Mouse (Mus musculus) lung, postnatal 0 days (tissue): ENCODE data around the gene Tyw3. TPM values are rescaled to one million over a fixed set of nuclear protein-coding genes. Genes with fewer than 3 reads are reported as not detected.

ENCODE experiments used
- ATAC-seq: fragments of 200-750 bp; cut with Nextera tagmentation; 2 replicates; pipeline ENCODE4 v1.8.0; 2017; ENCODE audit warnings: moderate library complexity
- DNase-seq: peaks from one replicate; pipeline ENCODE4 v3.0.0-alpha.2; 2016; ENCODE audit warnings: low spot score
- H3K27ac ChIP-seq: fragments of 300-500 bp; sonication (generic); 2 replicates; pipeline ENCODE4 v1.5.1; 2014; ENCODE audit warnings: antibody characterized with exemption, mild to moderate bottlenecking, low read length, mixed read lengths
- H3K27me3 ChIP-seq: fragments of 300-500 bp; sonication (generic); replicated peaks from 2 replicates; pipeline ENCODE4 v1.6.1; 2014; ENCODE audit warnings: low read length, mixed read lengths; ENCODE audit not compliant: insufficient read depth
- H3K36me3 ChIP-seq: fragments of 300-500 bp; sonication (generic); 2 replicates; pipeline ENCODE4 v1.6.1; 2014; ENCODE audit warnings: low read length, mixed read lengths; ENCODE audit not compliant: insufficient read depth
- H3K4me1 ChIP-seq: fragments of 300-500 bp; sonication (generic); 2 replicates; pipeline ENCODE4 v1.6.1; 2014; ENCODE audit warnings: antibody characterized with exemption, low read depth, low read length, mixed read lengths; ENCODE audit not compliant: insufficient read depth
- H3K4me2 ChIP-seq: fragments of 300-500 bp; sonication (generic); replicated peaks from 2 replicates; pipeline ENCODE4 v1.6.1; 2014; ENCODE audit warnings: low read depth, mild to moderate bottlenecking, low read length, moderate library complexity, mixed read lengths
- H3K4me3 ChIP-seq: fragments of 300-500 bp; sonication (generic); 2 replicates; pipeline ENCODE4 v1.5.1; 2014; ENCODE audit warnings: low read depth, low read length
- H3K9ac ChIP-seq: fragments of 300-500 bp; sonication (generic); replicated peaks from 2 replicates; pipeline ENCODE4 v1.6.1; 2014; ENCODE audit warnings: low read depth, mild to moderate bottlenecking
- H3K9me3 ChIP-seq: fragments of 300-500 bp; sonication (generic); 2 replicates; pipeline ENCODE4 v1.6.1; 2016; ENCODE audit warnings: low read length, mixed read lengths
- CTCF ChIP-seq: IDR thresholded peaks from 2 replicates; pipeline ENCODE4 v1.5.1; 2016; ENCODE audit warnings: antibody characterized with exemption, mild to moderate bottlenecking
- EP300 ChIP-seq: IDR thresholded peaks from 2 replicates; pipeline ENCODE4 v1.6.1; 2016; ENCODE audit warnings: antibody characterized with exemption, mild to moderate bottlenecking, control low read depth
- WGBS: fragments of 180-500 bp; shearing (Covaris S2); extraction: QIAGEN DNeasy Blood & Tissue Kit; methylation state at CpG from one replicate; pipeline ENCODE4 v1.1.7; 2014; 5-methylcytosine and 5-hydroxymethylcytosine counted together
- polyA plus RNA-seq: library from polyadenylated mRNA; unstranded; fragments of >200 nt; fragmentation: Nextera tagmentation; extraction: Ambion mirVana; gene quantifications from 2 replicates; pipeline ENCODE4 v1.2.1, GENCODE M21; 2015

Tyw3 gene
- polyA plus RNA-seq, 1 experiment from 2014 or later, result 4.4 TPM

- Histone ChIP-seq H3K9ac (no peak overlapping the region), H3K27me3 (no peaks in the 10 kb centered on the region), H3K4me2 (no peak overlapping the region), H3K36me3 (no peaks in the 10 kb centered on the region; the same call in 1 of the 2 replicates), H3K9me3 (no peaks in the 10 kb centered on the region), H3K4me1 (peaks cover 6% of the 10 kb centered on the region; the same call in 1 of the 2 replicates), H3K4me3 (no peak overlapping the region), H3K27ac (no peak overlapping the region)
- no peak for TF ChIP-seq EP300
- ATAC-seq (no peak), DNase-seq (no peak)
- WGBS, result 90% methylated on average over 6 of the region's 6 CpGs
Measured at GRCm38 (mm10) chr3:154594156-154594555, 2.7 kb downstream of the Tyw3 start.

- 86% methylated on average over 6 of the region's 6 CpGs for WGBS
- H3K4me1 ChIP-seq, result peaks cover 6% of the 10 kb centered on the region; the same call in 1 of the 2 replicates
- no peaks in the 10 kb centered on the region; the same call in 1 of the 2 replicates for H3K36me3 ChIP-seq
- no peaks in the 10 kb centered on the region for H3K9me3 ChIP-seq
- H3K27me3 ChIP-seq, result no peaks in the 10 kb centered on the region
- DNase-seq, result no peak
- no peak overlapping the region for H3K4me3 ChIP-seq
- no peak for ATAC-seq
- TF ChIP-seq EP300, result no peak
- no peak for TF ChIP-seq CTCF
- no peak overlapping the region for H3K4me2 ChIP-seq
- H3K27ac ChIP-seq, result no peak overlapping the region
- H3K9ac ChIP-seq, result no peak overlapping the region
Measured at GRCm38 (mm10) chr3:154593596-154593995, 3.3 kb downstream of the Tyw3 start.

GRCm38 (mm10) chr3:154591621-154592020, 5.3 kb downstream of the Tyw3 start:
- ATAC-seq (no peak), DNase-seq (no peak)
- Histone ChIP-seq H3K4me3 (no peak overlapping the region), H3K9ac (no peak overlapping the region), H3K27me3 (no peaks in the 10 kb centered on the region), H3K4me1 (no peaks in the 10 kb centered on the region), H3K4me2 (no peak overlapping the region), H3K9me3 (no peaks in the 10 kb centered on the region), H3K36me3 (no peaks in the 10 kb centered on the region; the same call in 1 of the 2 replicates), H3K27ac (no peak overlapping the region)
- 89% methylated on average over 3 of the region's 3 CpGs for WGBS
- no peak for TF ChIP-seq EP300
- no peak for TF ChIP-seq CTCF

- no peak for DNase-seq
- H3K9me3 ChIP-seq, result no peaks in the 10 kb centered on the region
- H3K9ac ChIP-seq, result no peak overlapping the region
- H3K27ac ChIP-seq, result no peak overlapping the region
- H3K27me3 ChIP-seq, result no peaks in the 10 kb centered on the region
- no peak overlapping the region for H3K4me3 ChIP-seq
- TF ChIP-seq CTCF (no peak), EP300 (no peak)
- no peak for ATAC-seq
- H3K36me3 ChIP-seq, result no peaks in the 10 kb centered on the region; the same call in 1 of the 2 replicates
- no peak overlapping the region for H3K4me2 ChIP-seq
- no peaks in the 10 kb centered on the region for H3K4me1 ChIP-seq
- 93% methylated on average over 5 of the region's 5 CpGs for WGBS
Measured at GRCm38 (mm10) chr3:154590971-154591370, 5.9 kb downstream of the Tyw3 start.

GRCm38 (mm10) chr3:154584351-154584750, 12.6 kb downstream of the Tyw3 start:
- no peak for TF ChIP-seq CTCF
- no peak for TF ChIP-seq EP300
- H3K4me1 ChIP-seq, result no peaks in the 10 kb centered on the region
- H3K9me3 ChIP-seq, result no peaks in the 10 kb centered on the region
- 84% methylated on average over 8 of the region's 8 CpGs for WGBS
- H3K4me2 ChIP-seq, result no peak overlapping the region
- DNase-seq (no peak), ATAC-seq (no peak)
- 0 out of 2 replicates have a peak, but pooled peaks cover under 1% of the 10 kb centered on the region for H3K36me3 ChIP-seq
- H3K27ac ChIP-seq, result no peak overlapping the region
- H3K4me3 ChIP-seq, result no peak overlapping the region
- H3K9ac ChIP-seq, result no peak overlapping the region
- no peaks in the 10 kb centered on the region for H3K27me3 ChIP-seq

GRCm38 (mm10) chr3:154577895-154578294, 19.0 kb downstream of the Tyw3 start:
- no peak for ATAC-seq
- WGBS, result 85% methylated on average over 8 of the region's 8 CpGs
- H3K9me3 ChIP-seq, result no peaks in the 10 kb centered on the region
- TF ChIP-seq CTCF (no peak), EP300 (no peak)
- H3K9ac ChIP-seq, result no peak overlapping the region
- H3K36me3 ChIP-seq, result peaks cover 5% of the 10 kb centered on the region; the same call in 1 of the 2 replicates
- no peak overlapping the region for H3K4me3 ChIP-seq
- no peak for DNase-seq
- no peaks in the 10 kb centered on the region for H3K27me3 ChIP-seq
- H3K4me1 ChIP-seq, result no peaks in the 10 kb centered on the region
- H3K27ac ChIP-seq, result no peak overlapping the region
- no peak overlapping the region for H3K4me2 ChIP-seq

GRCm38 (mm10) chr3:154573666-154574065, 23.2 kb downstream of the Tyw3 start:
- Histone ChIP-seq H3K4me3 (no peak overlapping the region), H3K27ac (no peak overlapping the region), H3K9ac (no peak overlapping the region), H3K36me3 (no peaks in the 10 kb centered on the region), H3K4me1 (no peaks in the 10 kb centered on the region), H3K27me3 (no peaks in the 10 kb centered on the region), H3K9me3 (no peaks in the 10 kb centered on the region), H3K4me2 (no peak overlapping the region)
- TF ChIP-seq CTCF (no peak), EP300 (no peak)
- DNase-seq, result peak; percentile 63
- ATAC-seq, result peak; percentile 40; the same call in 1 of the 2 replicates
- 32% methylated on average over 6 of the region's 6 CpGs for WGBS
